In genomic region chr9:43845660-43846455, GRCm38 (mm10) we compare ENCODE assay signal across 7 mouse cellular contexts.
DNase-seq lines count a peak whose midpoint lies in the region; ATAC-seq and TF ChIP-seq lines count a peak whose summit lies in the region.

No protein-coding gene starts in this region.

- no peaks in the 10 kb centered on the region for H3K36me3 ChIP-seq in kidney, embryonic 15.5 days
- H3K36me3 ChIP-seq in liver, embryonic 14.5 days (replicated peaks; ENCODE audit: control insufficient read depth, insufficient read depth, low read depth) = no peaks in the 10 kb centered on the region

- no peak for ATAC-seq in kidney, embryonic 15.5 days (replicated peaks; ENCODE audit: low FRiP score)
- no peak for ATAC-seq in liver, embryonic 14.5 days (ENCODE audit: insufficient read depth)

- no peaks in the 10 kb centered on the region for H3K9me3 ChIP-seq in kidney, embryonic 15.5 days (replicated peaks)
- H3K9me3 ChIP-seq in liver, embryonic 14.5 days (ENCODE audit: control insufficient read depth, low read length) = no peaks in the 10 kb centered on the region

- H3K4me2 ChIP-seq in kidney, embryonic 15.5 days = peak overlapping the region; percentile 1; the same call in 1 of the 2 replicates
- no peak overlapping the region for H3K4me2 ChIP-seq in liver, embryonic 14.5 days (ENCODE audit: low read depth)

- H3K4me1 ChIP-seq in kidney, embryonic 15.5 days = peaks cover 22% of the 10 kb centered on the region
- H3K4me1 ChIP-seq in liver, embryonic 14.5 days (replicated peaks; ENCODE audit: control insufficient read depth in 2 of 2, insufficient read depth in 2 of 2, low read length in 1 of 2) = no peaks in the 10 kb centered on the region

- H3K4me3 ChIP-seq in kidney, embryonic 15.5 days (replicated peaks) = no peak overlapping the region
- H3K4me3 ChIP-seq in liver, embryonic 14.5 days (ENCODE audit: insufficient read depth in 1 of 2, low read depth in 2 of 2, low read length in 2 of 2) = no peak overlapping the region

- 10% methylated on average over 17 of the region's 17 CpGs for WGBS in kidney, embryonic 15.5 days
- 5% methylated on average over 17 of the region's 17 CpGs for WGBS in liver, embryonic 14.5 days (ENCODE audit: insufficient replicate concordance)

- TF ChIP-seq CTCF in liver, embryonic 14.5 days (IDR thresholded peaks at IDR 0.05; ENCODE audit: low read depth) = peak; percentile 84

- H3K27ac ChIP-seq in kidney, embryonic 15.5 days = no peak overlapping the region
- no peak overlapping the region for H3K27ac ChIP-seq in liver, embryonic 14.5 days

- no peak overlapping the region for H3K9ac ChIP-seq in kidney, embryonic 15.5 days
- H3K9ac ChIP-seq in liver, embryonic 14.5 days (replicated peaks) = no peak overlapping the region

- peak; percentile 7 to 33 for DNase-seq in spleen, postnatal 10 days (ENCODE audit: low spot score in 2 of 2)
- DNase-seq in spleen, postnatal 4 days (ENCODE audit: low spot score in 2 of 2) = no peak
- peak; percentile 76 for DNase-seq in adrenal gland, postnatal 14 days
- DNase-seq in embryo, embryonic 9.5 days (ENCODE audit: extremely low spot score) = peak; percentile 76
- DNase-seq in liver, embryonic 14.5 days (ENCODE audit: low read depth in 3 of 3, low spot score in 3 of 3) = no peak
- peak; percentile 34 for DNase-seq in right cerebral cortex, postnatal 4 days

- H3K27me3 ChIP-seq in kidney, embryonic 15.5 days = peaks cover 40% of the 10 kb centered on the region
- peaks cover 3% of the 10 kb centered on the region for H3K27me3 ChIP-seq in liver, embryonic 14.5 days (ENCODE audit: control insufficient read depth, insufficient read depth, low read length)

- no peak for TF ChIP-seq EP300 in liver, embryonic 14.5 days (IDR thresholded peaks at IDR 0.05; ENCODE audit: low read depth)

Comparison
In these comparisons a context has a peak if more than half of its experiments do, and no peak if none do; other contexts are left out.
1. DNase-seq: peak in spleen, postnatal 10 days (2 of 2), adrenal gland, postnatal 14 days (single experiment), embryo, embryonic 9.5 days (single experiment) and right cerebral cortex, postnatal 4 days (single experiment); none in spleen, postnatal 4 days (0 of 2) and liver, embryonic 14.5 days (0 of 3).